Mouse (Mus musculus) liver, postnatal 0 days (tissue): Measurements from ENCODE around the gene Zfp644.

Source experiments
- CTCF ChIP-seq: sonication (generic); IDR thresholded peaks from 2 replicates; pipeline ENCODE4 v1.5.1; 2016; ENCODE audit warnings: antibody characterized with exemption, low read depth
- EP300 ChIP-seq: IDR thresholded peaks from 2 replicates; pipeline ENCODE4 v1.6.1; 2016; ENCODE audit warnings: antibody characterized with exemption, low read depth, mild to moderate bottlenecking

DNA sequence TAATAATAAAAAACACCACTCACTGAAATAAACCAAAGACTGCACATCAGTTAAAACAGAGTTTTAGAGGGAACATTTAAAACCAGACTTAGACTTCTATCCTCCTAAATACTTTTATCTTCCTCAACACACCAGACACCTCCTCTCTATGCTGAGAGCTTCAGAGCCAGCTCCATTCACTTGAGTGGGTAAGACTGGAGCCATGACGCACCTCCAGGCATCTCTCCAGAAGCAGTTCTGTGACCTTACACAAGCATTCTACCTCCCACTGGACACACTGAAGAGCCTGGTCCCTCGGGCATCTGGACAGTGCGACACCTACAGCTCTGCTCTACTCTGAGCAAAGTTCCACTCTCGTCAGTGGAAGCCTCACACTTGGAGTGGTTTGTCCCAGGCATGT, 73.8 kb downstream of the Zfp644 start:
- TF ChIP-seq CTCF: no peak
- TF ChIP-seq EP300: no peak
